In the genomic region with DNA sequence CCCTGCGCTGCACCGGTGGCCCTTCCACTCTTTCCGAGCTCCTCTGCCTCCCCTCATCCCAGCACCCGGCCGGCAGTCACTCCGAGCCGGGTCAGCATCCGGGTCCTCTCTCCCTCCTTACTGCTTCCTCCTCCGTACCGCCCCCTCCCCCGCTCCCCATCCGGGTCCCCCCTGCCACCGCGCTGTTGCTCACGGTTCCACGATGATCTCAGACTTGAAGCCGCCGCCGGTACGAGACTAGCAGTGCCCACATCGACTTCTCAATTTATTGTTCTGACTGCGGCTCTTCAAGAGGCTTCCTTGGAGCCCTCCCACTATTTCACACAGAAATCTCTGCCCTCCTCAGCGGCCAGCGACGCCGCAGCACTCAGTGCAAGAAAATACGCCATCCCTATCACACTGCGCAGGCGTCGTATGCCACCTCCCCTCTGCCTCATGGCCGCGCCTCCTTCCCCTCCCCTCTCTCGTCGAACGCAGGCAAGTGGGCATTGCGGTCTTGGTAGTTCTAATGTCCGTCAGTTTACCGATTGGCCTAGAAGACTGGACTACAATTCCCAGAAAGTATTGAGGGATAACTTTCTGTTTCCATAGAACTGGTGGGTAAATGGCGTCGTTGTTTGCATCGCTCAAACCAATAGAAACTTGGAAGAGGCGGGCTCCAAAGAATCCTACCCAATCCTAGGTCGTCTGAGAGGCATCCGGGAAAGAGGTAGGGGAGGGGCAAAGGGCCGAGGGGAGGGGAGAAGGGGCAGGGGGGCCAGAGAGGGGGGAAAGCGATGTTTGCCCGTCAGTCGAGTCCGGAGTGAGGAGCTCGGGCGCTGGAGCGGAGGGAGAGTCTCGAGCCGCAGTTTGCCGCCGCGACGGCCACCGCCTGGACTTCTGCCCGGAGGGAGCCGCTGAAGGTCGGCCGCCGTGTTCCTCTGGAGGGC, we compare ENCODE assay signal across 8 mouse cellular contexts. TPM values are rescaled to one million over a fixed set of nuclear protein-coding genes. Genes with fewer than 3 reads are reported as not detected.
A peak's percentile ranks its signal among the peaks of the same experiment; 100 is the strongest.
DNase-seq lines count a peak whose midpoint lies in the region; ATAC-seq lines count a peak whose summit lies in the region.

A gene (plus strand): TSS at position 220 of the 929 bp plus-strand sequence.
A gene (minus strand): TSS at position 476 of the 929 bp plus-strand sequence.

- WGBS in heart, embryonic 14.5 days = under 1% methylated on average over 62 of the region's 64 CpGs
- WGBS in liver, embryonic 13.5 days (ENCODE audit: insufficient replicate concordance) = under 1% methylated on average over 61 of the region's 64 CpGs
- under 1% methylated on average over 63 of the region's 64 CpGs for WGBS in stomach, embryonic 16.5 days

- H3K27ac ChIP-seq in heart, embryonic 14.5 days (replicated peaks in 1 of 2; ENCODE audit: control insufficient read depth in 1 of 2, insufficient read depth in 1 of 2, low read depth in 2 of 2, low read length in 2 of 2) = peak within 1 kb of the TSS; percentile 96 to 97
- H3K27ac ChIP-seq in liver, embryonic 13.5 days = peak within 1 kb of the TSS; percentile 95
- peak within 1 kb of the TSS; percentile 98 for H3K27ac ChIP-seq in stomach, embryonic 16.5 days (ENCODE audit: low read length)

- H3K36me3 ChIP-seq in heart, embryonic 14.5 days (ENCODE audit: control insufficient read depth, insufficient read depth, low read length) = peaks cover 18% of the 10 kb centered on the region
- peaks cover 10% of the 10 kb centered on the region; the same call in 1 of the 2 replicates for H3K36me3 ChIP-seq in liver, embryonic 13.5 days
- no peaks in the 10 kb centered on the region for H3K36me3 ChIP-seq in stomach, embryonic 16.5 days (ENCODE audit: control insufficient read depth, insufficient read depth, low read length)

- ATAC-seq in CD4-positive, CD25-positive, alpha-beta regulatory T cell, adult 4 months = peak; percentile 84
- peak; percentile 97 for ATAC-seq in heart, embryonic 14.5 days (ENCODE audit: insufficient number of reproducible peaks, insufficient read depth, low FRiP score, low read depth)
- peak; percentile 95 for ATAC-seq in liver, embryonic 13.5 days (ENCODE audit: low read depth)
- peak; percentile 97 for ATAC-seq in stomach, embryonic 16.5 days (ENCODE audit: insufficient read depth, low FRiP score)

- H3K27me3 ChIP-seq in heart, embryonic 14.5 days (ENCODE audit: control insufficient read depth, insufficient read depth, low read length) = no peaks in the 10 kb centered on the region
- no peaks in the 10 kb centered on the region for H3K27me3 ChIP-seq in liver, embryonic 13.5 days
- no peaks in the 10 kb centered on the region for H3K27me3 ChIP-seq in stomach, embryonic 16.5 days (ENCODE audit: control insufficient read depth, insufficient read depth, low read length)

- no peaks in the 10 kb centered on the region for H3K9me3 ChIP-seq in heart, embryonic 14.5 days (ENCODE audit: control insufficient read depth, low read length)
- no peaks in the 10 kb centered on the region for H3K9me3 ChIP-seq in liver, embryonic 13.5 days (replicated peaks)
- H3K9me3 ChIP-seq in stomach, embryonic 16.5 days (replicated peaks; ENCODE audit: control insufficient read depth, low read length) = no peaks in the 10 kb centered on the region

- H3K4me3 ChIP-seq in heart, embryonic 14.5 days (ENCODE audit: control insufficient read depth in 1 of 2, insufficient read depth in 1 of 2, low read depth in 1 of 2, low read length in 2 of 2) = peak within 1 kb of the TSS; percentile 92 to 97
- H3K4me3 ChIP-seq in liver, embryonic 13.5 days (replicated peaks) = peak within 1 kb of the TSS; percentile 99
- H3K4me3 ChIP-seq in stomach, embryonic 16.5 days (replicated peaks; ENCODE audit: low read length) = peak within 1 kb of the TSS; percentile 96

- peak within 1 kb of the TSS; percentile 97 for H3K9ac ChIP-seq in heart, embryonic 14.5 days (ENCODE audit: low read length)
- H3K9ac ChIP-seq in liver, embryonic 13.5 days = peak within 1 kb of the TSS; percentile 100
- peak within 1 kb of the TSS; percentile 90 for H3K9ac ChIP-seq in stomach, embryonic 16.5 days (ENCODE audit: low read length)

- peak; percentile 96 for DNase-seq in c-Kit-negative CD71-positive TER-119-positive erythroid progenitor cells, embryonic 14.5 days (ENCODE audit: low read depth, low spot score)
- DNase-seq in fibroblast of lung, adult 2 months (ENCODE audit: low read depth) = peak; percentile 99
- peak; percentile 98 for DNase-seq in kidney, postnatal 14 days
- DNase-seq in liver, embryonic 13.5 days = peak; percentile 97
- peak; percentile 92 for DNase-seq in neural tube, embryonic 10.5 days (ENCODE audit: extremely low spot score, low spot score)

- H3K4me1 ChIP-seq in heart, embryonic 14.5 days (ENCODE audit: control insufficient read depth in 2 of 2, insufficient read depth in 2 of 2, low read length in 2 of 2) = peaks cover 2 to 21% of the 10 kb centered on the region in 2 experiments
- peaks cover 38% of the 10 kb centered on the region for H3K4me1 ChIP-seq in liver, embryonic 13.5 days (replicated peaks)
- H3K4me1 ChIP-seq in stomach, embryonic 16.5 days (ENCODE audit: control insufficient read depth, insufficient read depth, low read length) = peaks cover 19% of the 10 kb centered on the region

- H3K4me2 ChIP-seq in heart, embryonic 14.5 days (ENCODE audit: low read length) = peak within 1 kb of the TSS; percentile 82
- peak within 1 kb of the TSS; percentile 82 for H3K4me2 ChIP-seq in liver, embryonic 13.5 days
- H3K4me2 ChIP-seq in stomach, embryonic 16.5 days (ENCODE audit: low read depth, low read length) = peak within 1 kb of the TSS; percentile 96

RNA-seq across cellular contexts. Expression of the first gene that starts in this region (rescaled TPM):
- 10 to 100 TPM; 56.3 to 76.4 TPM for polyA plus RNA-seq in CD4-positive, CD25-positive, alpha-beta regulatory T cell, adult 4 months (2017; shearing (Covaris generic))
- polyA plus RNA-seq in heart, embryonic 14.5 days (2014; fragmentation: Nextera tagmentation; extraction: Ambion mirVana) = 43.1 and 44.5 TPM in 2 replicates
- 17.8 and 20.0 TPM in 2 replicates for polyA plus RNA-seq in liver, embryonic 13.5 days (2015; fragmentation: Nextera tagmentation; extraction: Ambion mirVana)
- 53.2 and 54.8 TPM in 2 replicates for polyA plus RNA-seq in stomach, embryonic 16.5 days (2015; fragmentation: Nextera tagmentation; extraction: Ambion mirVana)

RNA-seq across cellular contexts. Expression of the second gene that starts in this region (rescaled TPM):
- 100 to 1,000 TPM in 1 of 2 experiments, 10 to 100 TPM in 1; 98.0 to 105 TPM for polyA plus RNA-seq in CD4-positive, CD25-positive, alpha-beta regulatory T cell, adult 4 months (2017; shearing (Covaris generic))
- 46.5 and 47.2 TPM in 2 replicates for polyA plus RNA-seq in heart, embryonic 14.5 days (2014; fragmentation: Nextera tagmentation; extraction: Ambion mirVana)
- 13.4 and 18.2 TPM in 2 replicates for polyA plus RNA-seq in liver, embryonic 13.5 days (2015; fragmentation: Nextera tagmentation; extraction: Ambion mirVana)
- polyA plus RNA-seq in stomach, embryonic 16.5 days (2015; fragmentation: Nextera tagmentation; extraction: Ambion mirVana) = 45.0 and 45.6 TPM in 2 replicates

Comparison
In these comparisons a context has a peak if more than half of its experiments do, and no peak if none do; other contexts are left out.
1. Peak in every context shown above with its lines: DNase-seq, ATAC-seq, H3K4me3 ChIP-seq and H3K27ac ChIP-seq.